ENCODE assay signal across 7 mouse cellular contexts in the genomic region with DNA sequence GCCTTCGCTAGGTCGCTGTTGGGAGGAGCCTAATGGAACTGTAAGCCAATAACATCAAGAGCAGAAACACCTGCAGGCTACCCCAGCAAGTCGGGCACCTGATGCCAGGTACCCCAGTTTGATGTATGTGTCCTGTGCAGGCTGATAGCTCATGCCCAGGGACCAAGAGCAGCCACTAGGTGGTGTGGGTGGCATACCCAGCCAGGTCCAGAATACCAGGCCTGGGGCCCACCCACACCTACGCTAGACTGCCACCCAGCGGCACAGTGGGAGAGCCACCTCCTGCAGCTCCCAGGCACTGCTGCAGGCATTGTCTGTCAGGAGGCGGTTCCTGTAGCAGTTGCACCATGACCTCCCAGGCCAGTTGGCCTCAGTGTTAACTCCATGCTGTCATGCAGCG. TPM values are rescaled to one million over a fixed set of nuclear protein-coding genes. Genes with fewer than 3 reads are reported as not detected.
DNase-seq lines count a peak whose midpoint lies in the region; ATAC-seq and TF ChIP-seq lines count a peak whose summit lies in the region.

No protein-coding gene starts in this region.

- peaks cover 38% of the 10 kb centered on the region for H3K27me3 ChIP-seq in embryonic facial prominence, embryonic 15.5 days
- H3K27me3 ChIP-seq in small intestine, adult 2 months (ENCODE audit: control insufficient read depth, insufficient read depth, low read length), result peaks cover 7% of the 10 kb centered on the region; the same call in 1 of the 2 replicates

- H3K36me3 ChIP-seq in embryonic facial prominence, embryonic 15.5 days, result peaks cover 30% of the 10 kb centered on the region
- H3K36me3 ChIP-seq in small intestine, adult 2 months (ENCODE audit: control insufficient read depth, insufficient read depth, low read length), result peaks cover 4% of the 10 kb centered on the region

- H3K4me2 ChIP-seq in embryonic facial prominence, embryonic 15.5 days (replicated peaks), result no peak overlapping the region

- H3K9me3 ChIP-seq in embryonic facial prominence, embryonic 15.5 days (replicated peaks), result no peaks in the 10 kb centered on the region

- 22% methylated on average over 7 of the region's 7 CpGs for WGBS in embryonic facial prominence, embryonic 15.5 days
- WGBS in small intestine, adult 2 months, result 13% methylated on average over 7 of the region's 7 CpGs

- TF ChIP-seq CTCF in small intestine, adult 2 months (IDR thresholded peaks at IDR 0.05; ENCODE audit: extremely low read depth, insufficient read length, insufficient replicate concordance, low read depth, low read length), result peak; percentile 97

- no peak overlapping the region for H3K27ac ChIP-seq in embryonic facial prominence, embryonic 15.5 days (replicated peaks)
- H3K27ac ChIP-seq in small intestine, adult 2 months (ENCODE audit: insufficient read depth, low read depth, low read length), result no peak overlapping the region

- peak; percentile 56; the same call in 1 of the 2 replicates for ATAC-seq in embryonic facial prominence, embryonic 15.5 days (ENCODE audit: insufficient number of reproducible peaks, low FRiP score, low TSS enrichment, low read depth)

- peaks cover 44% of the 10 kb centered on the region for H3K4me1 ChIP-seq in embryonic facial prominence, embryonic 15.5 days
- peaks cover 33% of the 10 kb centered on the region for H3K4me1 ChIP-seq in small intestine, adult 2 months (ENCODE audit: control insufficient read depth, insufficient read depth, insufficient read length, low read length)

- peak; percentile 88 for DNase-seq in ES-CJ7 (ENCODE audit: low read depth, low spot score)
- DNase-seq in adrenal gland, postnatal 10 days, result peak; percentile 91
- DNase-seq in heart, postnatal 36 days, result peak; percentile 57 to 69
- peak; percentile 66 for DNase-seq in layer of hippocampus, adult 9-11 months
- peak; percentile 94 for DNase-seq in lung, postnatal 36 days

- intact Hi-C loops in heart, postnatal 36 days (cut with DNase I), result loop anchor here (1.0 to 5.0 kb wide), 3 partner anchors 31 to 122 kb away; no protein-coding TSS in a partner anchor

- H3K9ac ChIP-seq in embryonic facial prominence, embryonic 15.5 days, result no peak overlapping the region

- H3K4me3 ChIP-seq in embryonic facial prominence, embryonic 15.5 days (replicated peaks), result no peak overlapping the region
- H3K4me3 ChIP-seq in small intestine, adult 2 months (ENCODE audit: low read depth, low read length), result no peak overlapping the region

- TF ChIP-seq POLR2A in small intestine, adult 2 months (IDR thresholded peaks at IDR 0.05; ENCODE audit: low read depth, low read length), result no peak

RNA-seq across cellular contexts. Expression of a gene that starts 2.8 kb away (rescaled TPM):
- under 1 TPM; 0.30 to 0.48 TPM for total RNA-seq in adrenal gland, postnatal 10 days (2021)
- 0.14 and 0.37 TPM in 2 replicates for polyA plus RNA-seq in embryonic facial prominence, embryonic 15.5 days (2015; fragmentation: Nextera tagmentation; extraction: Ambion mirVana)
- not detected for total RNA-seq in heart, postnatal 36 days (2021)
- polyA plus RNA-seq in small intestine, adult 2 months (2012; rRNA removed), result 2.2 and 8.0 TPM in 2 replicates

RNA-seq across cellular contexts. Expression of a gene that starts 10.6 kb away (rescaled TPM):
- total RNA-seq in adrenal gland, postnatal 10 days (2021), result 100 to 1,000 TPM; 195 to 222 TPM
- polyA plus RNA-seq in embryonic facial prominence, embryonic 15.5 days (2015; fragmentation: Nextera tagmentation; extraction: Ambion mirVana), result 553 and 582 TPM in 2 replicates
- 100 to 1,000 TPM in 1 of 2 experiments, 10 to 100 TPM in 1; 79.2 to 117 TPM for total RNA-seq in heart, postnatal 36 days (2021)
- polyA plus RNA-seq in small intestine, adult 2 months (2012; rRNA removed), result 120 and 218 TPM in 2 replicates

RNA-seq across cellular contexts. Expression of a gene that starts 23.8 kb away (rescaled TPM):
- 10 to 100 TPM; 19.2 to 21.4 TPM for total RNA-seq in adrenal gland, postnatal 10 days (2021)
- 58.7 and 71.7 TPM in 2 replicates for polyA plus RNA-seq in embryonic facial prominence, embryonic 15.5 days (2015; fragmentation: Nextera tagmentation; extraction: Ambion mirVana)
- total RNA-seq in heart, postnatal 36 days (2021), result 1 to 10 TPM; 7.7 to 8.1 TPM
- polyA plus RNA-seq in small intestine, adult 2 months (2012; rRNA removed), result 70.4 and 92.7 TPM in 2 replicates

RNA-seq across cellular contexts. Expression of a gene that starts 36.1 kb away (rescaled TPM):
- 100 to 1,000 TPM; 172 to 182 TPM for total RNA-seq in adrenal gland, postnatal 10 days (2021)
- 197 and 205 TPM in 2 replicates for polyA plus RNA-seq in embryonic facial prominence, embryonic 15.5 days (2015; fragmentation: Nextera tagmentation; extraction: Ambion mirVana)
- 10 to 100 TPM; 71.6 to 72.7 TPM for total RNA-seq in heart, postnatal 36 days (2021)
- 52.5 and 88.3 TPM in 2 replicates for polyA plus RNA-seq in small intestine, adult 2 months (2012; rRNA removed)
